Mouse (Mus musculus) erythroblast, embryonic 14.5 days (primary cell): ENCODE results near the gene Ctsd.

ENCODE experiments used
- GATA1 ChIP-seq: IDR thresholded peaks from 2 replicates; pipeline ENCODE4 v1.6.1; 2012; ENCODE audit warnings: low read length, inconsistent platforms, mixed read lengths
- TAL1 ChIP-seq: IDR thresholded peaks from 3 replicates; pipeline ENCODE4 v1.6.1; 2012; ENCODE audit warnings: low read length, inconsistent platforms, mixed read lengths

- TF ChIP-seq GATA1 (no peak), TAL1 (no peak)
Measured at GRCm38 (mm10) chr7:142376096-142376495, 11.7 kb downstream of the Ctsd start.
